Mouse (Mus musculus): ENCODE results near the gene Msantd3. TPM values are rescaled to one million over a fixed set of nuclear protein-coding genes. Genes with fewer than 3 reads are reported as not detected.

Msantd3 gene
- polyA plus RNA-seq, 1 experiment, result 24.5 TPM

- Histone ChIP-seq H3K4me2 (ENCODE audit: low read depth) (no peak overlapping the region), H3K79me2 (ENCODE audit: control insufficient read depth, insufficient read depth) (no peaks in the 10 kb centered on the region), H3K27me3 (ENCODE audit: control insufficient read depth, insufficient read depth, insufficient read length) (no peaks in the 10 kb centered on the region), H3K4me3 (no peak overlapping the region), H3ac (ENCODE audit: control insufficient read depth, insufficient read length) (no peak overlapping the region), H3K36me3 (ENCODE audit: control insufficient read depth, insufficient read depth) (no peaks in the 10 kb centered on the region)
- no peak for TF ChIP-seq MYOG (IDR thresholded peaks at IDR 0.05; ENCODE audit: control insufficient read depth in 1 of 3, insufficient read depth in 1 of 3, insufficient read length in 2 of 3, low read depth in 2 of 3)
- no peak for TF ChIP-seq POLR2A (IDR thresholded peaks at IDR 0.05; ENCODE audit: insufficient read length, low read depth)
- no peak for TF ChIP-seq MYOD1 (IDR thresholded peaks at IDR 0.05; ENCODE audit: control insufficient read depth in 1 of 3, insufficient read length in 2 of 3, low read depth in 2 of 3)
- no peak for TF ChIP-seq TCF12 (IDR thresholded peaks at IDR 0.05; ENCODE audit: insufficient read depth, poor library complexity, severe bottlenecking)
- no peak for TF ChIP-seq MAX (IDR thresholded peaks at IDR 0.05; ENCODE audit: low read depth)
- TF ChIP-seq USF1 (IDR thresholded peaks at IDR 0.05; ENCODE audit: low read depth), result no peak
- no peak for TF ChIP-seq POLR2AphosphoS2 (IDR thresholded peaks at IDR 0.05; ENCODE audit: insufficient read length, low read depth)
- no peak for TF ChIP-seq SRF (IDR thresholded peaks at IDR 0.05; ENCODE audit: control insufficient read depth, insufficient read length, low read depth)
- TF ChIP-seq E2F4 (IDR thresholded peaks at IDR 0.05; ENCODE audit: insufficient read depth), result no peak
- TF ChIP-seq TCF3 (IDR thresholded peaks at IDR 0.05; ENCODE audit: insufficient read length, low read depth), result no peak
- no peak for TF ChIP-seq REST (IDR thresholded peaks at IDR 0.05; ENCODE audit: insufficient read depth, insufficient read length)
- no peak for TF ChIP-seq CEBPB (IDR thresholded peaks at IDR 0.05; ENCODE audit: insufficient read depth, poor library complexity, severe bottlenecking)
Observed at GRCm38 (mm10) chr4:48579475-48580110, 39.9 kb downstream of the Msantd3 start.

DNA sequence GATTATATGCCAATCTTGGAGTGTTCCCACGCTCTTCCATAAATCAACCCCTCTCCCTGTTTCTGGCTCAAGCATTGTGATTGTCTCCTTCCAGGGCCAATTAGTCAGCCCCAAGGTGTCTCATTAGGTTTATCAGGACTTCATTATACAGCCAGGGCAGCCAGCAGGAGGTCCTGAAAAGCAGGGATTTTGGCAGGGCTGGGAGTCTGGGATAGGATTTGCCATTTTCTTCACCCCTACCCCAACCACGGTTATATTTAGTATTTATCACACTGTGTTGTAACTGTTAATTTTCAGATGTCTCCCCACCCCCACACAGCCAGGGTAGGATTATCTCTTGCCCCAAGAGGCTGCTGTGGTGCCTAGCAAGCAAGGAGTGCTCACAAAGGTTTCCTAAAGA is 41.5 kb downstream of the Msantd3 start:
- Histone ChIP-seq H3K27me3 (ENCODE audit: control insufficient read depth, insufficient read depth, insufficient read length) (no peaks in the 10 kb centered on the region), H3ac (ENCODE audit: control insufficient read depth, insufficient read length) (no peak overlapping the region), H3K4me2 (ENCODE audit: low read depth) (no peak overlapping the region), H3K4me3 (no peak overlapping the region), H3K36me3 (ENCODE audit: control insufficient read depth, insufficient read depth) (no peaks in the 10 kb centered on the region), H3K79me2 (ENCODE audit: control insufficient read depth, insufficient read depth) (peaks cover 4% of the 10 kb centered on the region)
- TF ChIP-seq TCF3 (IDR thresholded peaks at IDR 0.05; ENCODE audit: insufficient read length, low read depth) (no peak), USF1 (IDR thresholded peaks at IDR 0.05; ENCODE audit: low read depth) (no peak), E2F4 (IDR thresholded peaks at IDR 0.05; ENCODE audit: insufficient read depth) (no peak), SRF (IDR thresholded peaks at IDR 0.05; ENCODE audit: control insufficient read depth, insufficient read length, low read depth) (no peak), POLR2AphosphoS2 (IDR thresholded peaks at IDR 0.05; ENCODE audit: insufficient read length, low read depth) (no peak), MYOG (IDR thresholded peaks at IDR 0.05; ENCODE audit: control insufficient read depth in 1 of 3, insufficient read depth in 1 of 3, insufficient read length in 2 of 3, low read depth in 2 of 3) (no peak), MAX (IDR thresholded peaks at IDR 0.05; ENCODE audit: low read depth) (no peak), CEBPB (IDR thresholded peaks at IDR 0.05; ENCODE audit: insufficient read depth, poor library complexity, severe bottlenecking) (no peak), MYOD1 (IDR thresholded peaks at IDR 0.05; ENCODE audit: control insufficient read depth in 1 of 3, insufficient read length in 2 of 3, low read depth in 2 of 3) (no peak)

GRCm38 (mm10) chr4:48581993-48582392 is 42.3 kb downstream of the Msantd3 start:
- Histone ChIP-seq H3K4me2 (ENCODE audit: low read depth) (no peak overlapping the region), H3K27me3 (ENCODE audit: control insufficient read depth, insufficient read depth, insufficient read length) (no peaks in the 10 kb centered on the region), H3K4me3 (no peak overlapping the region), H3K36me3 (ENCODE audit: control insufficient read depth, insufficient read depth) (no peaks in the 10 kb centered on the region), H3ac (ENCODE audit: control insufficient read depth, insufficient read length) (no peak overlapping the region), H3K79me2 (ENCODE audit: control insufficient read depth, insufficient read depth) (peaks cover 12% of the 10 kb centered on the region)
- TF ChIP-seq POLR2AphosphoS2 (IDR thresholded peaks at IDR 0.05; ENCODE audit: insufficient read length, low read depth), result no peak

- Histone ChIP-seq H3ac (ENCODE audit: control insufficient read depth, insufficient read length) (no peak overlapping the region), H3K4me2 (ENCODE audit: low read depth) (no peak overlapping the region), H3K4me3 (no peak overlapping the region), H3K79me2 (ENCODE audit: control insufficient read depth, insufficient read depth) (peaks cover 19% of the 10 kb centered on the region), H3K27me3 (ENCODE audit: control insufficient read depth, insufficient read depth, insufficient read length) (no peaks in the 10 kb centered on the region), H3K36me3 (ENCODE audit: control insufficient read depth, insufficient read depth) (no peaks in the 10 kb centered on the region)
- TF ChIP-seq USF1 (IDR thresholded peaks at IDR 0.05; ENCODE audit: low read depth) (no peak), CEBPB (IDR thresholded peaks at IDR 0.05; ENCODE audit: insufficient read depth, poor library complexity, severe bottlenecking) (no peak), REST (IDR thresholded peaks at IDR 0.05; ENCODE audit: insufficient read depth, insufficient read length) (no peak), SRF (IDR thresholded peaks at IDR 0.05; ENCODE audit: control insufficient read depth, insufficient read length, low read depth) (no peak)
Observed at GRCm38 (mm10) chr4:48582941-48583340, 43.2 kb downstream of the Msantd3 start.

DNA sequence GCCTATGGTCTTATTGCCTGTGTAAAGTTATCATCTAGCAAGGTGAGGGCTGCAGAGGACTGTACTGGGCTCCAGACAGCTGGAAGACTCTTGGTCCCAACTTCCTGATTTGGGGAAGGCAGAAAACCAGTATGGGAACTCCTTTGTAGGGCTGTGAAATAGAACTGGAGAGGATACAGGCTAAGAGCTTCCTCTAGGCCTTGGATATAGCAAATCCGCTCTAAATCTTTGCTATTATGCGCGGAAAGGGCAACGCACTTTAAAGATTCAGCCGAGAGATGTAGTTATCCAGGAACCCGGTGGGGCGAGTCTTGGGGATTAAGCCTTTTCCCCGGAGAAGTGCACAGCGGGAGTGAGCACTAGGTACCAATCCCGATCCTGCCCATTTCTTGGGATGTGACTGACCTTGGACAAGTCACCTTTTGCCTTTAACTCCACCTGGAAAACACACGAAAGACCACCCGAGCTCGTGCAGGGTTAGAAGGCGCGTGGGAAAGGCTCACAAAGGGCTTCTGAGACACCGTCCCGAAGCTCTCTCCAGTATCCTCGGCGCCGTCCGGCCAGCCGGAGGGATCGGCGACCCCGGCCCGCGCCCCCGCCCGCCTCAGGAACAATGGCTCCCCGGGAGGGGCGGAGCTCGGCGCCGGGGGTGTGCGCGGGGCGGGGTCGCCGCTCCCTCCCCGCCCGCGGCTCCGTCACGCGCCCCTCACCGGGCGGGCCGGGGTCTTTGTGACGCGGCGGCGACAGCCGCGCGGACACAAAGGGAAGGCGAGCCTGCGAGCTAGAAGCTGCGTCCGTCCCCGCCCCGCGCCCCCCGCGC is 44.9 kb downstream of the Msantd3 start, which contains the start of gene Tmeff1:
TSS of gene Tmeff1 (plus strand) at position 754 of the 820 bp plus-strand sequence.
- Histone ChIP-seq H3K4me3 (peak within 1 kb of the TSS; percentile 62), H3ac (ENCODE audit: control insufficient read depth, insufficient read length) (peak within 1 kb of the TSS; percentile 29), H3K27me3 (ENCODE audit: control insufficient read depth, insufficient read depth, insufficient read length) (no peaks in the 10 kb centered on the region), H3K36me3 (ENCODE audit: control insufficient read depth, insufficient read depth) (no peaks in the 10 kb centered on the region), H3K4me2 (ENCODE audit: low read depth) (peak within 1 kb of the TSS; percentile 70), H3K79me2 (ENCODE audit: control insufficient read depth, insufficient read depth) (peaks cover 32% of the 10 kb centered on the region)
- TF ChIP-seq MAX (IDR thresholded peaks at IDR 0.05; ENCODE audit: low read depth) (no peak), POLR2A (IDR thresholded peaks at IDR 0.05; ENCODE audit: insufficient read length, low read depth) (peak; percentile 37)

All from myocyte (in vitro differentiated cells).